Mouse (Mus musculus) embryonic facial prominence, embryonic 11.5 days (tissue): Measurements from ENCODE around the gene Fam89a. TPM values are rescaled to one million over a fixed set of nuclear protein-coding genes. Genes with fewer than 3 reads are reported as not detected.

Source experiments
- ATAC-seq: fragments of 200-750 bp; cut with Nextera tagmentation; replicated peaks from 2 replicates; pipeline ENCODE4 v1.8.0; 2017; ENCODE audit warnings: low read depth; ENCODE audit not compliant: insufficient number of reproducible peaks, low FRiP score, low TSS enrichment
- DNase-seq: peaks from one replicate; pipeline ENCODE4 v3.0.0-alpha.2; 2015; ENCODE audit warnings: low spot score
- H3K27ac ChIP-seq: fragments of 300-500 bp; sonication (generic); replicated peaks from 2 replicates; pipeline ENCODE4 v1.5.1; 2014; ENCODE audit warnings: mild to moderate bottlenecking, low read depth, low read length, control low read depth
- H3K27me3 ChIP-seq: fragments of 300-500 bp; sonication (generic); 2 replicates; pipeline ENCODE4 v1.6.1; 2014; ENCODE audit warnings: mild to moderate bottlenecking, low read length, moderate library complexity, mixed read lengths; ENCODE audit not compliant: control insufficient read depth, insufficient read depth
- H3K36me3 ChIP-seq: fragments of 300-500 bp; sonication (generic); replicated peaks from 2 replicates; pipeline ENCODE4 v1.6.1; 2014; ENCODE audit warnings: low read depth, mild to moderate bottlenecking, low read length, moderate library complexity, mixed read lengths; ENCODE audit not compliant: control insufficient read depth, insufficient read depth
- H3K4me1 ChIP-seq: fragments of 300-500 bp; sonication (generic); 2 replicates; pipeline ENCODE4 v1.6.1; 2014; ENCODE audit warnings: low read length, mixed read lengths; ENCODE audit not compliant: control insufficient read depth, insufficient read depth
- H3K4me2 ChIP-seq: fragments of 300-500 bp; sonication (generic); 2 replicates; pipeline ENCODE4 v1.6.1; 2014; ENCODE audit warnings: low read depth, mild to moderate bottlenecking, control low read depth, low read length, moderate library complexity
- H3K4me3 ChIP-seq: fragments of 300-500 bp; sonication (generic); 2 replicates; pipeline ENCODE4 v1.5.1; 2014; ENCODE audit warnings: low read depth, low read length, control low read depth
- H3K9ac ChIP-seq: fragments of 300-500 bp; sonication (generic); replicated peaks from 2 replicates; pipeline ENCODE4 v1.6.1; 2014; ENCODE audit warnings: mild to moderate bottlenecking, control low read depth, low read length
- H3K9me3 ChIP-seq: fragments of 300-500 bp; sonication (generic); replicated peaks from 2 replicates; pipeline ENCODE4 v1.6.1; 2016; ENCODE audit warnings: mild to moderate bottlenecking, low read length, inconsistent platforms, mixed read lengths; ENCODE audit not compliant: control insufficient read depth
- WGBS: fragments of 180-500 bp; shearing (Covaris S2); extraction: QIAGEN DNeasy Blood & Tissue Kit; methylation state at CpG from one replicate; pipeline ENCODE4 v1.1.7; 2014; 5-methylcytosine and 5-hydroxymethylcytosine counted together
- polyA plus RNA-seq: library from polyadenylated mRNA; unstranded; fragments of >200 nt; fragmentation: Nextera tagmentation; extraction: Ambion mirVana; gene quantifications from 2 replicates; pipeline ENCODE4 v1.2.1, GENCODE M21; 2014

Fam89a gene
- polyA plus RNA-seq, 1 experiment from 2014 or later, result 6.0 TPM

DNA sequence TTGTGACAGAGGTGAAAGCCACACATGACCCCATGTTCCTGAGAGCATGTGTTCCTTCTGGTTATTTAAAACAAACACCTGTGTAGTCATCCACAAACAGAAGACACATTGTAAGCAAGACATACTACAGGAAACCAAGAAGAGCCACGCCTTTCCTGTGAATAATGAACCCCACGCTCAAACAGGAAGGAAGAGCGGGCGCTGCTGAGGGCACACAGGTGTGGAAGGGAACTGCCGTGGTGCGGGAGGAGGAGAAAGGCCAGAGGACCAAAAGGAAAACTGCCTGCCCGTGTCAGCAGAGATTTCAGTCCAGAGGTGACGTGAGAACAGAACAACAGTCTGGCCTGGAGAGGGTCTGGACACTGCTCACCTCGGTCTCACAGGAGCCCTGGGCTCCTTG, 50.6 kb downstream of the Fam89a start:
- H3K4me3 ChIP-seq, result no peak overlapping the region
- no peaks in the 10 kb centered on the region; the same call in 1 of the 2 replicates for H3K36me3 ChIP-seq
- no peaks in the 10 kb centered on the region for H3K9me3 ChIP-seq
- no peak overlapping the region for H3K27ac ChIP-seq
- whole genome bisulfite sequencing, result 87% methylated on average over 9 of the region's 9 CpGs
- ATAC-seq (no peak), DNase-seq (no peak)
- no peak overlapping the region for H3K4me2 ChIP-seq
- no peak overlapping the region for H3K9ac ChIP-seq
- H3K4me1 ChIP-seq, result no peaks in the 10 kb centered on the region
- no peaks in the 10 kb centered on the region for H3K27me3 ChIP-seq

DNA sequence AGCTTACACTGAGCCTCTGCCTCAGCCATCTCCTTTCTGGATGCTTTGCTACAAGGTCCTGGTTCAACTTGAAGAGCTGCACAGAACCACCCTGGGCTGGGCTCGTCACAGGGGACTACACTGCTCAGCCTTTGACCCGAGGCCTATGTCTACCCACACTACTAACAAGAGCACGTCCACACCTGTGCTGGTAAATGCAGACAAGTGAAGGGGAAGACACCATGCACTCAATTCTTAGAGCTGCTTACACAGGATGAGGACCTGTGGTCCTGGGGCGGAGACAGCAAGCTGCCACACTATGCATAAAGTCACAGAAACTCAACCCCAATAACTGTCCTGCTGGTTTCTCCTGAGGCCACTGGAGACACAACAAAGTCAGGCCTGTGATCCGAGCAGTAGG, 51.4 kb downstream of the Fam89a start:
- Histone ChIP-seq H3K27me3 (no peaks in the 10 kb centered on the region), H3K4me1 (no peaks in the 10 kb centered on the region), H3K9me3 (no peaks in the 10 kb centered on the region), H3K36me3 (no peaks in the 10 kb centered on the region; the same call in 1 of the 2 replicates), H3K4me2 (no peak overlapping the region), H3K27ac (no peak overlapping the region), H3K4me3 (no peak overlapping the region), H3K9ac (no peak overlapping the region)
- 95% methylated on average over 5 of the region's 5 CpGs for WGBS
- DNase-seq, result no peak
- ATAC-seq, result no peak

DNA sequence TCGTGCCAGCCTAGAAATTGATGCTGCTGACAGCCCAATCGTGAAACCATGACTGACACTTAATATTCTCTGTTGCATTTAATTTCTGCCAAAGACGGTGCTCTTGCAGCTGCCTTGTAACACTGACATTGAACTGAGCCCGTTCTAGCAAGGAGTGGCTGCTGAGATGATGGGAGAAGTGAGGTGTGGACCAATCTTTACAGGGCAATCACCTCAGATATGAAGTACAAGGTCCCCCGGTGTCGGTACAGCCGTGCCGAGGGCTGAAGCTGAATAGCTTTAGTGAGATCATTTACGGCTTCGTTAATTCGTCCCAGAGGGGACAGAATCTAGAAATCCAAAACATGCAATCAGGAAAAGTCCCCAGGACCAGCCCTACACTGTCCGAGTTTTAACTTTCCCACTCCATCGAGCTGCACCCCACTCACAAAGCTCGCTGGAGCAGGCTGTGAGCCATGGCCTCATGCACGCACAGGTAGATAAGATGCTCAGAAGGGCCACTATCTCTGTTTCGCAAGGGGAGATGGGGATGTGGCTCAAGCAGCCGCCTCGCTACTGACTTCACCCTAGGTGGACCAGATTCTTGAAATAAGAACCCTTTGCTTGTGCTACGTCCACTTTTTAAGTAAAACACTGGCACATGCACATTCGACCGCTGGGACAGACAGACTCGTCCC, 56.1 kb downstream of the Fam89a start:
- H3K9me3 ChIP-seq, result no peaks in the 10 kb centered on the region
- ATAC-seq (no peak), DNase-seq (no peak)
- H3K27me3 ChIP-seq, result no peaks in the 10 kb centered on the region
- no peaks in the 10 kb centered on the region for H3K4me1 ChIP-seq
- H3K4me2 ChIP-seq, result no peak overlapping the region
- WGBS, result 93% methylated on average over 22 of the region's 22 CpGs
- no peak overlapping the region for H3K9ac ChIP-seq
- H3K27ac ChIP-seq, result no peak overlapping the region
- no peak overlapping the region for H3K4me3 ChIP-seq
- peaks cover 2% of the 10 kb centered on the region; the same call in 1 of the 2 replicates for H3K36me3 ChIP-seq

GRCm38 (mm10) chr8:124691706-124692105, 59.9 kb downstream of the Fam89a start:
- no peak overlapping the region for H3K4me2 ChIP-seq
- WGBS, result 91% methylated on average over 4 of the region's 4 CpGs
- H3K27me3 ChIP-seq, result no peaks in the 10 kb centered on the region
- H3K9me3 ChIP-seq, result no peaks in the 10 kb centered on the region
- H3K9ac ChIP-seq, result no peak overlapping the region
- no peak overlapping the region for H3K27ac ChIP-seq
- H3K4me1 ChIP-seq, result no peaks in the 10 kb centered on the region
- peaks cover 2% of the 10 kb centered on the region; the same call in 1 of the 2 replicates for H3K36me3 ChIP-seq
- DNase-seq, result no peak
- H3K4me3 ChIP-seq, result no peak overlapping the region
- ATAC-seq, result no peak

Other genes with a start within 250 kb of the Fam89a start
- 37.1 and 38.9 TPM in 2 replicates for gene Cog2, start 231.1 kb downstream of the Fam89a start, polyA plus RNA-seq
- gene Agt, start 182.1 kb downstream of the Fam89a start, polyA plus RNA-seq, result not detected in 2 replicates
- gene Capn9, start 175.7 kb downstream of the Fam89a start, polyA plus RNA-seq, result not detected in 2 replicates
- 27.0 and 27.7 TPM in 2 replicates for gene 2310022B05Rik, start 88.5 kb downstream of the Fam89a start, polyA plus RNA-seq
- 52.1 and 55.1 TPM in 2 replicates for gene Ttc13, start 29.8 kb downstream of the Fam89a start, polyA plus RNA-seq
- gene Arv1, start 29.7 kb downstream of the Fam89a start, polyA plus RNA-seq, result 25.7 and 27.1 TPM in 2 replicates
- 1.2 and 1.4 TPM in 2 replicates for gene Trim67, start 41.3 kb upstream of the Fam89a start, polyA plus RNA-seq
- 117 and 123 TPM in 2 replicates for gene Gnpat, start 111.2 kb upstream of the Fam89a start, polyA plus RNA-seq
- gene 2810004N23Rik, start 111.3 kb upstream of the Fam89a start, polyA plus RNA-seq, result 50.9 and 51.9 TPM in 2 replicates
- 5.7 and 6.8 TPM in 2 replicates for gene Exoc8, start 145.9 kb upstream of the Fam89a start, polyA plus RNA-seq
- 9.4 and 9.8 TPM in 2 replicates for gene Sprtn, start 146.1 kb upstream of the Fam89a start, polyA plus RNA-seq
- gene Egln1, start 197.5 kb upstream of the Fam89a start, polyA plus RNA-seq, result 17.3 and 17.8 TPM in 2 replicates